Mouse (Mus musculus): Measurements from ENCODE around the gene Gm44502. TPM values are rescaled to one million over a fixed set of nuclear protein-coding genes. Genes with fewer than 3 reads are reported as not detected.
"Not testable (repeated sequence)": the region's sequence is repeated elsewhere in the genome, so short reads cannot be mapped to it uniquely, and the experiment has no call there.

Gene Gm44502
- total RNA-seq, 2 experiments from 2014 or later, result 14.5 to 16.4 TPM

DNA sequence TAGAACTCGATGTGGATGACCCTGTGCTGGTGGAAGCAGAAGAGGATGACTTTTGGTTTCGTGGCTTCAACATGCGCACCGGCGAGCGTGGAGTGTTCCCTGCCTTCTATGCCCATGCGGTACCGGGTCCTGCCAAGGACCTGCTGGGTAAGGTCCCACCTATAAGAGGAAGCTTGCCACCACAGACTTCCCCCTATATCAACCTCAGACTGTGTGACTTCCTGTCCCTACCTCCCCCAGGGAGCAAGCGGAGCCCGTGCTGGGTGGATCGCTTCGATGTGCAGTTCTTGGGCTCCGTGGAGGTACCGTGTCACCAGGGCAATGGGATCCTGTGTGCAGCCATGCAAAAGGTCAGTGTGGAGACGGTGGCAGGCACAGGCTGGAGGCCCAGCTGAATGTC is 29.4 kb upstream of the Gm44502 start:
- intact Hi-C loops (cut with DNase I), result no loop called here
- no peak for DNase-seq (ENCODE audit: low spot score)

DNA sequence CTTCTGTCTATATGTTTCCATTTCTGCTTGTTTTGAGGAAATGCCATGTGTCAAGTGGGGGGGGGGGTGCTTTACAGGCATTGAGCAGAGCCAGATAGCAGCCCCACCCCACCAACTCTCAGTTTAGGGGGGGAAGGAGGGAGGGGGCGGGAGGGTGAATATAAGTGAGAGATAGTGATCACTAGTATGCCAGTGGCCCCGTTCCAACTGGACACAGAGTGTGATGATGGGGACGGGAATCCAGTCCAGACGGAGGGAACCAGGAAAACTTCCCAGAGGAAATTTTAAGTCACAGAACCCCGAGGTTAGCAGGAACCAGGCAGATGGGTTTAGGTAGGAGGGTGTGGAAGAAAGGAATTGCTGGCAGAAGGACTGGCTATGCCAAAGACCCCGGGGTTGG is 26.1 kb upstream of the Gm44502 start:
- intact Hi-C loops (cut with DNase I), result no loop called here
- no peak for DNase-seq (ENCODE audit: low spot score)

DNA sequence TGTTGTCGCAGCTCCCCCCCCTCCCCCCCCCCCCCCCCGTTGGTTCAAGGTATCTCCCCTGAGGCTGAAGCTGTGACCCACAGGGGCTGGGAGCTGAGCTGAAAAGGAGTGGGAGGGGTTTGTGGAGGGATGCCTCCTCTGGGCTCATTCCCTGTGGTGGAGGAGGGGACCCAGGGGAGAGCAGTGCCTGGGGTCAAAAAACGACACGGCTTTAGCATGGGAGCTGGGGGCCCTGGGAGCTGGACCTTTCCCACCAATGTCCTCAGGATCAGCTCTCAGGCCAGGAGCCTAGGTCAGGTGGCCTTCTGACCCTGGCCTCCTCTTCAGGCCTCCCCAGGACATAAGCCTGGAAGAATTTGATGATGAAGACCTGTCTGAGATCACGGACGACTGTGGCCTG is 25.4 kb upstream of the Gm44502 start:
- intact Hi-C loops (cut with DNase I), result no loop called here
- no peak for DNase-seq (ENCODE audit: low spot score)

DNA sequence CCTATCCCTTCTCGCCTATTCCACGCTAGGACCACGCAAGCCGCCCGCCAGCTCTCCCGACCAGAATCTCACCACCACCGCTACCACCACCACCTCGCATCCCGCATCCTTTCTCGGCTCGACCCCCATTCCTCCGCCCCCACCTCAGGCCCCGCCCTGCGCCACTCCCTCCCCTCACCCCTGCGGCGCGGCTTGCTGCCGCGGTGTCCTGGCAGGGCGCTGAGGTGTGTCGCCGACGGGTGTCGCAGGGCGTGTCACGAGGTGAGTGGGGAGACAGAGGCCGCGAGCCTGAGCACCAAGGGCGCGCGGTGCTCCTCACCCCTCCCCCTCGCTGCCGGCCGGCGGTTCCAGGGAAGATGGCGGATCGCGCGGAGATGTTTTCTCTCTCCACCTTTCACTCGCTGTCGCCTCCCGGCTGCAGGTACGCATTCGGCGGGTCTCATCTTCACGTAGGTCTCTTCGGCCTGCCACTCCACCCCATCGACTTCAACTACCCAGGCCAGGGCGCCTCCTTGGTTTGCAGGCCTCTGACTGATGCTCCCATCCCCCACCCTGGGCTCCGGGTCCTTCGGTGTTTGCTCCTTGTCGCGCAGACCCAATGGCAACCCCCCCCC is 24.5 kb upstream of the Gm44502 start, which contains the start of gene Mapk8ip2:
Gene Mapk8ip2, plus strand, starts transcription at position 49 of the 614 bp plus-strand sequence.
- intact Hi-C loops (cut with DNase I), result no loop called here
- DNase-seq (ENCODE audit: low spot score), result no peak

DNA sequence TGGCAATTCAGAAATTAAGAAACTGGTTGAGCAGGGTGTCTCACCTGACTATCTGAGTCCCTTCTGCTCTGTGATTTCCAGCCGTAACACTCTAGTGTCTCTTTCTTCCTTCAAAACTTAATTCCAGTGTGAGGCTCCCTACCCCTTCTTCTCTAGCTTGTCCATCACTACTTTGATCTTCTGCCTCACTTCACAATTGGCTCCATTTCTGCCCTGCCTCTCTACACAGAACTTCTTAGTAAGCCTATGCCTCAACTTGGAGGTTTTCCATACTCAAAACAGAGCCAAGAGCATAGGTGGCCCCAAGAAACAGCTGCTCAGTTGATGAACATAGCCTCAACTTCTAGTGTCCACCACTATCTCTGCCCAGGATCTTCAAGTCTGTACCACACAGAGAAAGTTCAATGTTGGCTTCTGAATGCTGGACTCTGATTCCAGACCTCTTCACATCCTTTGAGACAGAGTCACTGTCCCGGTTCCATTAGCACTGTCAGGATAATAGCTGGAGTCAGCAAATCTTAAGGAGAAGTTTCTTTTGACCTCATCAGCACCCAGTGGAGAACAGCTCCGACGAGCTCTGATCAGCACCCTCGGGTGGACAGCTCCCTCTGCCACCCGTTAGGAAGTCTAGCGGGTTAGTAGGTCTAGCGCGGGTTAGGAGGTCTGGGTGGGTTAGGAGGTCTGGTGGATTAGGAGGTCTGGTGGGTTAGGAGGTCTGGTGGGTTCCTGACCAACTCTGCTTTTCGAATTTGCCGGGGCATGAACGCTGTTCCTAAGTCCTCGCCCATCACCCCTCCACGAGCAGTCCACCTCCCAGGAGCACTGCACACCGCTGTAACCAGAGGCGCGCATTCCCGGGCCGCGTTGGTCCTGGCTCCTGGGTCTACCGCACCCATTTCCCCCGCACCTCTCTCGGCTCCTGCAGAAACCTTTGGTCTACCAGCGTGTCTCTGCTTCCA is 23.7 kb upstream of the Gm44502 start:
- no peak for DNase-seq (ENCODE audit: low spot score)
- intact Hi-C loops (cut with DNase I), result no loop called here

DNA sequence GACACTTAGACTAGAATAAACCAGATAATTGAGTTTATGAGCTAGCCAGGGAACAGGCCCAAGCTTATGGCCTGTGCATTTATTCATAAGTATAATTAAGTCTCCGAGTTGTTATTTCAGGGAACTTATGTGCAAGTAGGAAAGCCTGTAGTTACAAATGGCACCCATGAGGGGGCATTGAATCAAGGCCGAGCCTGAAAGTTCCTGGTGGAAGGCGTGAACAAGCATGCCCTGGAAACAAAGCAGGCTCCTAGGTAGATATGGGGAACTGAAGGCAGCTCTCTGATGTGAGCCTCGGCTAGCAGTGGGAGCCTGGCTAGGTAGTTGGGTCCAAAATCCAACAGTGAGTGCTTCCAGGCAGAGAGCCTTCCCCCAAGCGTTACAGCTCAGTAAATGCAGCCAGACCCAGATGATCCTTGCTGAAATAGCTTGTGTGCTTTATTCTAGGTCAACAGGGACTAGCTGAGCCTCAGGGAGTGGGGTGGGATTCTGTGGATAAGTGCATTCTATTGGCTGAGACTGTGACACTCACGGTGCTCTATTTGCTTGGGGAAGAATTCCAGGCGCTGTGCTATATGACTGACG is 13.1 kb upstream of the Gm44502 start:
- DNase-seq (ENCODE audit: low spot score), result no peak
- intact Hi-C loops (cut with DNase I), result no loop called here

DNA sequence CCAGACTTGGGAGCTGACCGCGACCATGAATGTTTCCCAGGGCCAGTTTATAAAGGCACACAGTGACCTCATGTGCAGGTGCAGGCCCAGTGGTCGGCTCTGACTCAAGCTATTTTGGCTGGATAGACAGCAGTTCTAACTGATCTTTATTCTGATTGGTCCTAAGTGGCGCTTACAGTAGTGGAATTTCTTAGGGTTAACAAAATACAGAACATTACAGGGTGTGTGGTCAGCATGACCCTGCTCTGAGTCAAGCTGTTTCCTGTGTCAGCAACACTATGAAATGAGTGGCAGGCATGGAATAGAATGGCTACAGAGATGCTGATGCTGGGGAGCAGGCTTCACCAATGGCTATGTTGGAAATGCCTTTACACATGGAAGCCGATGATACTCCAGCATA is 6.4 kb upstream of the Gm44502 start:
- intact Hi-C loops (cut with DNase I), result no loop called here
- DNase-seq (ENCODE audit: low spot score), result no peak

DNA sequence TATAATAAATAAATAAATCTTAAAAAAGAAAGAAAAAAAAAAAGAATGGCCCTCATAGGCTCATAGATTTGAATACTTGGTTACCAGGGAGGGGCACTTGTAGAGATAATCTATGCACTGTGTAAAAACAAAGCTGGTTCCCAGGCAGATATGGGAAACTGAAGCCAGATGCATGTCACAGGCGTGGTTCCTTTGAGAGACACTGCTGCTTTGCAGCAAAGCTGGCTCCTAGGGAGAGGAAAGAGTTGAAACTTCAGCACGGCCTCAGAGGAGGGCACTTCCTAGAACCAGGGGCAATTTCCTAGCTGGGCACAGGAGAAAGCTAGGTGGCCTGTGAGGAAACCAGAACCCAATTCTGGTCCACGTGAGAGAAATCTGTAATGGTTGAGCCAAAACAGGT is 4.6 kb upstream of the Gm44502 start:
- intact Hi-C loops (cut with DNase I), result no loop called here
- DNase-seq (ENCODE audit: low spot score), result no peak

DNA sequence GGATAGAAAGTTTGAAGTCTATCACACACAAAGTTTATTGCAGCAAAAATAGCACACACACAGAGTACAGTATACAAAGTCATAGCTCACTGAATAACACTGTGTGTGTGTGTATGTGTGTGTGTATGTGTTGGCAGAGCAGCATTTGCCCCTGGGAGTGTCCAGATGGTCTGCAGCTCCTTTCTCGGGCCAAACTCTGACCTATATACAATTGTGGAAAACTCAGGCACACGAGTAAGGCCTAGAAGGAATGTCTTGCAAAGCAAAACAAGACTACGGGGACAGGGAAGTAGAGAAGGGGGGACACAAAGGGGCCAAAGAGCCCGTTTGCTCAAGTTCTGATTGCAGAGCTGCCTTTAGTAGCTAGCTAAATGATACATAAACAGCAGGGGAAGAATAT is 3.5 kb upstream of the Gm44502 start:
- intact Hi-C loops (cut with DNase I), result no loop called here
- DNase-seq (ENCODE audit: low spot score), result no peak

DNA sequence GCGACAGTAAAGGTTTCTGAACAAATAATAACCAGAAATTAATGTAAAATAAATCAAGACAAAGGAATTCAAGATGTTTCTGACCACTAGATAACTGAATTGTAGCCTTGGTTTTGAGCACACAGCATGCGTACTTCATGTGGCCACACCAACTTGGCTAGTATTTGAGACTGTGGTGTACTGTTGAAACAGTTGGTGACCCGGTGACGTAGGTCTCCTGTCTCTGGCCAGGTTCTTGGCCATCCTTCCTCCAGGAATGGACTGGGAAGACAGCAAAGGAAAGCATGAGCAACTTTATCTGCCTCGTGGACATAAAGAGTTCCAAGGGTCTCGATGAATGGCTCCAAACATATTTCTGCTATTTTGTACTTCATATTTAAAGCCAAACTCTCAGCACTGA is 2.3 kb upstream of the Gm44502 start:
- DNase-seq (ENCODE audit: low spot score), result no peak
- intact Hi-C loops (cut with DNase I), result loop anchor here (2.0 kb wide), 1 partner anchor 43 kb away; no protein-coding TSS in a partner anchor

DNA sequence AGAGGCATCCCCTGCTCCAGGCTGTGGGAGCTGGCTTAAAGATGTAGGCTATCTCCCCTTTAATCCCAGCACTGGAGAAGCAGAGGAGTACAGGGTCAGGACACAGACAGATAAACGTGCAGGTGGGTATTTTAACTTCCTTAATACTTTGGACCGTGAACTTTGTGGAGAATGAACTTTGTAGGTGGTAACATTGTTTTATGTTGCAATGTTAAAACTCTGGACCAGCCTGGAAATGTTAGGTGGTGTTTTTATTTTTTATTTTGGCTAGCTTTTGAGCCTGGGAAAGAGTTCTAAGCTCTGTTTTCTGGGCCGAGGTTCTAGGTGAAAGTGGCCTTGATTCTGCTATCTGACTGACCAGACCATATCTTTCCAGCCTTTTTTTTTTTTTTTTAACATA is 1.8 kb upstream of the Gm44502 start:
- intact Hi-C loops (cut with DNase I), result loop anchor here (2.0 kb wide), 1 partner anchor 44 kb away; no protein-coding TSS in a partner anchor
- no peak for DNase-seq (ENCODE audit: low spot score)

DNA sequence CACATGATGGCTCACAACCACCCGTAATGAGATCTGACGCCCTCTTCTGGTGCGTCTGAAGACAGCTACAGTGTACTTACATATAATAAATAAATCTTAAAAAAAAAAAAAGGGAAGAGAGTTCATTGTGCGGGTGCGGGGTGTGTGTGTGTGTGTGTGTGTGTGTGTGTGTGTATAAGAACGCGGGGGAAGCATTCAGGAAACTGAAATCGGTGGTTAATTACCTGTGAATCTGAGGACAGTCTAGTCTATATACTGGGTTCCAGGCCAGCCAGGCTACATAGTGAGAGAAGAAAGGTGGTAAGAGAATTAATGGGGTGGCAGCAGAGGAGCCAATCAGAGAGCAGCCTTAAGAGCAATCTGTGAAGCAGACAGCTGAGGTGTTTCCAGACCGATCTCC is 1.3 kb upstream of the Gm44502 start:
- not testable (repeated sequence) for DNase-seq (ENCODE audit: low spot score)
- intact Hi-C loops (cut with DNase I), result loop anchor here (2.0 kb wide), 1 partner anchor 44 kb away; no protein-coding TSS in a partner anchor

DNA sequence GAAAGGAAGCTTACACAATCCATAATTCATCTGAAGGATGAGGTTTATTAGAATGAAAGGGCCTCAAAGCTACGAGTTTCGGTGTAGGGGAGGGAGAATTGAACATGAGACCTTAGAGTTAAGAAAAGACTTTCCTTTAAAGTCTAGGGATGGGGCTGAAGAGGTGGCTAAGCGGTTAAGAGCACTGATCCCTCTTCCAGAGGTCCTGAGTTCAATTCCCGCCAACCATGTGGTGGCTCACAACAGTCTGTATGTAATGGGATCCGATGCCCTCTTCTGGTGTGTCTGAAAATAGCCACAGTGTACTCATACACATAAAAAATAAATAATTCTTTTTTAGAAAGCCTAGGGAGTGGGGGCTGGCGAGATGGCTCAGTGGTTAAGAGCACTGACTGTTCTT is 845 bp upstream of the Gm44502 start:
- DNase-seq (ENCODE audit: low spot score), result no peak
- intact Hi-C loops (cut with DNase I), result loop anchor here (2.0 kb wide), 1 partner anchor 44 kb away; no protein-coding TSS in a partner anchor

DNA sequence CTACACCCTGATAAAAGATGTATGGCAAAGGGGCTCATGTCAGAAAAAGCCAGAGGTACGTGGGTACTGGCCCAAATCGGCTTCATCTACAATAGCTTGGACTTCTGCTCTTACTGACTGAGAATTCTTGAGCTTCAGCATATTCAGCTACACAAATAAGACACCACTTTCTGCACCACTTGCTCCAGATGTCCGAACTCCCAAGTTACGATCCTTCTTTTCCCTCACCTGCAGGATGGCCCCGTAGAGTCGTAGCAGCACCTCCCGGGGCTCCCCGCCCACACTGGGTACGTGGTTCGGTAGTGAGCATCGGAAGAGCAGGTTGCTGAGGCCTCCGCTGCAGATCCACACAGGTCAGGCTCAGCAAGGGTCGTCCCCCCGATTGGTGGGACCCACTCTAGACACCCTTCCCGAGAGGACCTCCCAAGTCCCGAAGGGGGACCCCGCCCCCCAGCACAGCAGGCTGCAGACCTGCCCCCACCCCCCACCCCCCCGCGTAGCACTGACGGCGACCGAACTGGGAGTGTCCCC is 610 bp downstream of the Gm44502 start:
- intact Hi-C loops (cut with DNase I), result loop anchor here (2.0 kb wide), 1 partner anchor 52 kb away; the partner anchor contains the start of gene Tymp
- no peak for DNase-seq (ENCODE audit: low spot score)

DNA sequence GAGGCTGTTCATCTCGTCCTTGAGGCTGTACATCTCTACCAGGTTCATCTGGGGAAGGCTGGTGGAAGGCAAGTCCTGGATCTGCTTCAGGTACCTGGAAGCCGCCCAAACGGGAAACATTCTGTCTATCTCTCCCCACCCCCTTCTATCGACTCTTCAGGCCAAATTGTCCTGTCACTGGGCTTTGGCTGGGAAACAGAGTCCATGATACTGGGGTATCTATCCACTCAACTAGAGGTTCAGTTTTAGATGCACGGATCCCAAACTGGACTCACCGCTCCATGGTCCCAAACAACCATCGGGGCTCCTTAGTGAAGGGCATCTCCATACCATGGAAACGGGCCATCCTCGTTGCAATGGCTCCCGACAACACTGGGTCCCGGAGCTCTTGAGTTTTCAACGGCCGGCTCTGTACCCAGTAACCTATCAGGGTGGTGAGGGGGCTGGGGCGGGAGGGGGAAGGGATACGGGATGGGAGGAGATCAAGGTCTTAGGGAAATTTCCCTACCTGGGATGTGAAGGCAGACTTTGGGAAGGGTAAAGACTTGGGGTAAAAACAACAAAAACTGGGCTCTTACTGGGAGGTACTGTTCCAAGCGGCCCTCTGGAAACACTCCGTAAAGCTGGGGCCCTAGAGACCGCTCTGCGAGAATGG is 1.2 kb downstream of the Gm44502 start:
- intact Hi-C loops (cut with DNase I), result loop anchor here (2.0 kb wide), 1 partner anchor 51 kb away; the partner anchor contains the start of gene Tymp

DNA sequence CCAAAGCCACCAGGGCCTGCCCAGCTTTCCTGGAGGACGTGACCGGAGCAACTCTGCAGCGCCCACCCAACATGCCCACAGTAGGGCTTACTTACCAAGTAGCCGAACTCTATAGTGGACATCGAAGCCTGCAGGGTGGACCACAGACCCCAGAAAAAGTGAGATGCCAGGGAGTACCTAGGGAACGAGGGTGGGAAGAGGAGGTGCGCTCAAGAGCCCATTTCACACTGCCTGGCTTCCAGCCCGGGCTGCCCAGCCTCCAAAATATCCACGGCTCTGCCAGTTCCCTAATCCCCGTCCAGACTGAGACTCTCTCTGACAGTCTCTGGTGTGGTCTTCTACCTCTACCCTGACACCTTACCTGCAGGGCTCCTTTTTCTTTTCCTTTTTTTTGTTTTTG is 2.8 kb downstream of the Gm44502 start:
- no peak for DNase-seq (ENCODE audit: low spot score)
- intact Hi-C loops (cut with DNase I), result no loop called here

More for the DNA sequence above, 1.2 kb downstream of the Gm44502 start:
- no peak for DNase-seq (ENCODE audit: low spot score)

DNA sequence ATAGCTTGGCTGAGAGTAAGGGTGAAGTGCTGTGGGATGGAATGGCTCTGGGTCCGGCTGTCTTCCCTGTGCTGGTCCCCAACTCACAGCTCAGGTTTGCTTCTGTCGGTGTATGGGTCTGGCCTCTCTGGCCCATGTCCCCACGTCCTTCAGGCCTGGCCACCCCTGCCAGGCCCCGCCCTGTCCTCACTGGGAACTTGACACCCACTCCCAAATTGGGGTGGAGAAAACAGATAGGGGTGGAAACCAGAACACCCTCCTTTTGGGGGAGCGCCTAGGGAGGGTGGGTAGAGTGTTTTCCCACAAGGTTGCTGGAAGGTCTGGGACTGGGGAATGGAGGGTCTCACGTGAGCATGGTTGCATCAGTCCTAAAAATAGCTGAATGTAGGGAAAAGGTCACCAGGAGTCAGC is 3.8 kb downstream of the Gm44502 start, which contains the start of gene Cpt1b:
Gene Cpt1b, minus strand, starts transcription at position 153 of the 411 bp plus-strand sequence.
- peak; percentile 59 for DNase-seq (ENCODE audit: low spot score)
- intact Hi-C loops (cut with DNase I), result no loop called here

DNA sequence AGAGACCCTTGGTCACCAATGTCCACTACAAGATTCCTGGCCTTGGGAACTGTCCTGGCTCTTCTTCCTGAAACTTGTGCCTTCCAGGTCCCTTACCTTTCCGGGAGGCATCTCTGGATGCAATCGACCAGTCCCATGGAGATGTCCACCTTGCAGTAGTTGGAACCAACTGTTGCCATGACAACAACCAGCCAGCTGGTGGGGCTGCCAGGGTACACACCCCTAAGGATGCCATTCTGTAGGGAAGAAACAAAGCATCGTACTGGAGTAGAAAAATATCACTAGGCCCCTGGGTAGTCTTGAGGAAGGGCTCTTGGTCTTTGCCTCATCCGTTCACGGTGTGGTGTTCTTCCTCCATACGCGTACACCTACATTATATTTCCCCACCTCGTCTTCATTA is 4.9 kb downstream of the Gm44502 start:
- intact Hi-C loops (cut with DNase I), result no loop called here
- no peak for DNase-seq (ENCODE audit: low spot score)

DNA sequence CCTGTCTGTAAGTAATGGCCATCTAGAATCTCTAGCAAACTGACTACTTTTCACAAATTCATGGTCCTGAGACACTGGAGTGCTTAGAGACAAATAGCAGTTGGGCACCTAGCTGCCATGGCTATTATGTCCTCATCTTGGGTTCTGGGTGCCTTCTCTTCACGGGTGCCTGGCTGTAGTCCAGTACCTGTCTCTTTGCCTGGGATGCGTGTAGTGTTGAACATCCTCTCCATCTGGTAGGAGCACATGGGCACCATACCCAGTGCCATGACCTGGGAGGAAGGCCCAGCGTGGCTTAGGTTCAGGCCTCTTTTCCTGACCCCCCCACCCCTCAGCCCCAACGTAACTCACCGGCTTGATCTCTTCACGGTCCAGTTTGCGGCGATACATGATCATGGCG is 7.6 kb downstream of the Gm44502 start:
- DNase-seq (ENCODE audit: low spot score), result no peak
- intact Hi-C loops (cut with DNase I), result no loop called here

DNA sequence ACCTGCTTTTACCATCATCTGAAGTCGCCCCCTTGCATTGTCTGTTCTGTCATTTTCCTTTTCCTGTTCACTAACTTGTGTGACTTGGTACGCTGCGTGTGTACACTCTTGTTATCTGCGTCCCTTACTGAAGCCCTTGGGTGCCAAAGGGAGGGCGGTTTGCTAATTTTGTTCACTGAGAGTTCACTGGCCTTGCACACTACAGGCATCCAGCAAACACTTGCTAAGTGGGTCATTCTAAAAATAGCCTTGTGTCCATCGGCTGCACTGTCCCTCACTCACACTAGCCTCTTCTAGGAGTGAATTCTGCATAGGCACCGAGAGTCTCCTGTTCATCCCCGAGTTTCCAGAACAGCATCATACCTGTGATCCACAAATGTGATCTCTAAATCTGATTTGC is 14.2 kb downstream of the Gm44502 start:
- DNase-seq (ENCODE audit: low spot score), result no peak
- intact Hi-C loops (cut with DNase I), result no loop called here

Data from heart, postnatal 25 days (tissue).